Mouse (Mus musculus) fat pad, adult 2 months (tissue): ENCODE data around the gene Ubc.

Source experiments
- DNase-seq: peaks from one replicate; pipeline ENCODE4 v3.0.0-alpha.2; 2011; ENCODE audit warnings: low read depth, low spot score; ENCODE audit errors: extremely low read depth

The Ubc gene

DNA sequence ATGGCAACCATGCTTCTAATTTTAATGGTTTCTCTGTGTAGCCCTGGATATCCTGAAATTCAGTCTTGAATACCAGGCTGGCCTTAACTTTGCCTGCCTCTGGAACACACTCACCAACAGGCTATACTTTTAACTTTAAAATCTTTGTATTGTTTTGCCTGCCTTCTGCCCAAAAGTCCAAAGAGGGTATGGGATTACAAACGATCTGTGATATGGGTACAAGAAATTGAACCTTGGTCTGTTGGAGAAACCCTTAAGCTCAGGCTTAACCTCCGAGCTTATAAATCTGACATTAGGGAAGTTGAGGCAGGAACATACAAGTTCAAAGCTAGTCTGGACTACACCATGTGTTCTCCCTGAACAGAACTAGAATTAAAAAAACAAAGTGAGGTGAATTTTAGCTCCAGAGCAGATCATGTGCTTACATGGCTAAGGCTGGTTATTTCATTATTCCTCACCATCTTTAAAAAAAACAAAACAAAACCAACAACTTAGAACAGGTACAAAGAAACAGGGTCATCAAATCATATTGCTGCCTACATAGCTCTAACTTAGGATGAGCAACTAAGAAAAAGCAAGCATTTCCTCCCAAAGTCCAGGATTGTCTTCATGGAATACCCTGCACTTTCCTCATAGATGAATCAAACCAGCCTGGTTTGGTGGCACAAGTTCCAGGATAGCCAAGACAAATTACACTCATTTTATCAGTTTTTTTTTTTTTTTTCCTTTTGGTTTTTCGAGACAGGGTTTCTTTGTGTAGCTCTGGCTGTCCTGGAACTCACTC, 6.2 kb downstream of the Ubc start:
- no peak for DNase-seq

DNA sequence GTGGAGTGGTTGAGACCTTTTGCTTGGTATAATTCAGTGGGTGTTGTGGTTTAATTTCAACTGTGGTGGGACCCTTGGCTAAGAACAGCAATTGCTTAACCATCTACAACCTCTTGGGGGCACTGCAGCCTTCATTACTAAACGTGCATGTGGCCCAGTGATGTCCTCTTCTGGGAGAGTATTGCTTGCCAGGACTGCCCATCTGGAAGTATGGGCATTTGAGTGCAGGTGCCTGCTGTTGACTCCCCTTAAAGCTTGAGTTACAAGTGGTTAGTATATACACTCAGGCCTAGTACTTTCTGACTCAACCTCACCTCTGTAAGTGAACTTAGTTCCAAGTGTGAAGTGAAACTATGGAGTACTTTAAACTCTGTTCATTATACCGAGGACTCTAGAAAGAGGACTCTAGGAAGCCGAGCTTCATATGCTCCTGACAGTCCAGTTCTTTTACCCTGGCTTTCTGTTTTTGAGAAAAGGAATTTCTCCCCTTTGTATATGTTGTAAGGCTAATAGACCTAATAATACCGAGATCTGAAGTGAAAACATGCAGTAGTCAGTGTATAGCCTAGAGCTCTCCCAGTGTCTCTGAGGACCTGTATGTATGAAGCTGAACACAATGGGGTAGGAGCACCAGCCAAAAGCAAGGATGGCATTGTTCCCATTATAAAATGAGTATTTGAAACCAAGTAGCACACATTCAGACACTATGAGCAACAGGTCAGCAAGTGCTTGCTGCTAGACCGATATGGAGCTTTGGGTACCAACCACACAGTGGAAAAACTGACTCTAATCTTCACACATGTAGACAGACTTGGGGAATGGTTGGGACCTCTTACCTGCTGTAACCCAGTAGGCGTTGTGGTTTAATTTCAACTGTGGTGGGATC, 7.1 kb downstream of the Ubc start:
- no peak for DNase-seq

DNA sequence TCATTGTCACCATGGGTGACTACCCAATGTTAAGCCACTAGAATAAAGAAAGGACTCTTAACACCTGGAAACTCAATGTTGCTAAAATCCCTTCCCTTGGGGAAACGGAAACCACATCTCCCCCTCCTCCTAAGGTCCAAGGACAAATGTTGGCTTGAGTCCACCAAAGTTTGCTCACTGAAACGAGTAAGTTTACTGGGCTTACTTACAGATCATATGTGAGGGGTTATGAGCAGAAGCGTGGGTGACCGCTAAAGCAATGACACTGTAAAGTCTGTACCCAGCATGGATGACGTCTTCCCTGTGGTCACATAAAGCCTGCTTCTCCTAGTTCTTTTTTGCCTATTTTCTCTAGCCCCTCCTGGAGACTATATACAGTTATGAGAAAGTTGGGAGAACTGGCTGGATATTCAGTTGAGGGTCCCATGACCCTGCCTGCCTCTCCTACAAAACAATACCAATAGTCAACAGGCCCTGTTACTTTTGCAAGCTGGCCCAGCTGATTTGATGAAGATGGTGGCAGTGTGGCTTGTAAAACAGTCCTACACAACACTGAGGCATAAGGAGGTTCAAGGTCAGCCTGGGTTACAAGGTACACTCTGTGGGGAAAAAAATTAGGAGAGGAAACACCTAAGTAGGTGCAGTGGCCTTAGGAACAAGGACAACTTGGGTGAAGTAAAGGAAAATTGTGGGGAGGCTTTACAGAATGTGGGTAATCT, 7.9 kb downstream of the Ubc start:
- DNase-seq: no peak

DNA sequence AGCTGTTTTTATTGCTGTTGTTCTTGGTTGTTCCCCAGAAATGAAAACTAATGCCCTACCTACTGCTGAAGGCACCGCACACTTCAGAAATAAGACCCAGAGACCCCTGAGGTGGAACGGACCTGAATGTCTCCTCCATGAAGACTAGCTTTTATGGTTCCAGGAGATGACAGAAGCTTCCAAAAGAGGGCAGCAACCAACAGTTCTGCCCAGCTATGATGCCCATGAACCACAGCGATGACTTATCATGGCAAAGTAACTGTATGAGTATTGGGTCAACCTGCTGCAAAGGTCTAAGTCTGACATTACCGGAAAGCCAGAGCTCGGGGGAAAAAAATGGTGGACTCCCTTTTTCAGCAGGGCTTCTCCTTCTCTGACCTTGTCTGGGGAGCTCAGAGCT, 11.1 kb downstream of the Ubc start:
- no peak for DNase-seq

DNA sequence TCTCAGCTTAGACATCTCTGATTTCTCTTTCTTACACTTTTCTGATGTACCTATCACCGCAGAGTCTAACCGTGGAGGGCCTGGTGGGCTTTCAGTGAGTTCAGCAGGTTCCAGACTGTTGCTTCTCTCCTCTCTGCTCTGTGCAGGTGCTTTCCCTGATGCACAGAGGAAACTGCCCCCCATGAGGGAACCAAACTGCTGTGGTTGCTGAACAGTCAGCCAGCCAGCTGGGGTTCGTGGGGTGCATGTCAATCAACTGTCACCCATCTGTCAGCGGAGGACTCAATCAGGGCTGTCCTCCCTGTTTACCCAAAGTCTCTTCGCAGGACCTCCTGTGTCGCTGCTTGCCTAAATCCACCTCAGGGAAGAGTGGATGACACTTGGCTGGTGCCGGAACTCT, 12.8 kb downstream of the Ubc start:
- DNase-seq: no peak

DNA sequence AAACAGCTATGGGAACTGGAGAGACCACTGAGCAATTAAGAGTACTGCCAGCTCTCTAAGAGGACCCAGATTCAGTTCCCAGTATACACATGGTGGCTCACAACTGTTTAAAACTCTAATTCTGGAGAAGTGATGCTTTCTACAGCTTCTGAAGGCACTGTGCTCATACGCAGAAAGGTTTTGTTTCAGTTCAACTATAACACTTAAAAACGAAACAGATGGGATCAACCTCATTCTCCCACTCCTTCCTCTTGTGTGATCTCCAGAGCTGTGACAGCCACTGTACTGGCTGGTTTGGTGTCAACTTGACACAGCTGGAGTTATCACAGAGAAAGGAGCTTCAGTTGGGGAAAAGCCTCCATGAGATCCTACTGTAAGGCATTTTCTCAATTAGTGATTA, 14.1 kb downstream of the Ubc start:
- DNase-seq: no peak

DNA sequence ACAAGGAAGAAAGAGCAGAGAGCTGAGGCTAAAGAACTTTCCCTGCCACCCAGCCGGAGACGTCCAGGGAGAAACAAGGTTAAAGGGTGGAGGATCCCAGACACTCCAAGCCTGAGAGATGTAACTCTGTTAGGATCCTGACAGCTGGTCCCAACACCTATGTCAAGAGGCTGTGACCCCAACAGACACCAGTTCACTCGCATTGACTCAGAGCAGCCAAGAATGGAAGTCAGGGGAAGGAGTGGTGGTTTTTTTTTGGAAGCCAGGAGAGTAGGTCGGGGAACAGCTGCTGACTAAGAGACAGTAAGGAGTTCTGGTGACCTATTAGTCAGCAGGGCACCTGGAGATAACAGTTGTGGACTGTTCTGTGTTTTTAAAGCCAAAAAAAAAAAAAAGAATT, 18.0 kb downstream of the Ubc start:
- DNase-seq: no peak

DNA sequence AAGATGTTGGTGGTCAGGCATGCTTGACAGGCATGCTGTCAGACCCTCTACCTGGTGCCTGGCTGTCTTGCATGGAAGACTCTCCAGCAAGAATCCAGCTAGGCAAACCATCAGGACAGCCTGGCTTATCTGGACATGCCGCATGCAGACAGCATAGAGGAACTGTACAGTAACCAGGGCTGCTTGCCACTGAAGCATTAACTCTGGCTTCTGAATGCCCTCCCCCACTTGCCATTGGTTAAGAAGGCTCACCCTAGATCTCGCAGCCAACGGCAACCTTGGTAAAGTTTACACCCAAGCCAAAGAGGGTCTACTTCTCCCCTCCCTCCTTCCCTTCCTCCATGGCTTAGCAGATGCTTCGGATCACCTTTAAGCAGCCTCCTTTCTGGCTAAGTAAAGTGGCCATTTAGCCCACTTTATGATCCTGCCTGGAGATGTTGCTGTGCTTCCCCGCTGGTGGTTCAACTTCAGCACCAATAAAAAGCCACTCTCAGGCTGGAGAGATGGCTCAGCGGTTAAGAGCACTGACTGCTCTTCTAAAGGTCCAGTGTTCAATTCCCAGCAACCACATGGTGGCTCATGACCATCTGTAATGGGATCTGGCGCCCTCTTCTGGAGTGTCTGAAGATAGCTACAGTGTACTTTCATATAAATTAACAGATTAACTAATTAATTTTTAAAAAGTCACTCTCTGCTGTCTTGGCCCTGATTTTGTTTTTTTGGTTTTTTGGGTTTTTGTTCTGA, 18.9 kb downstream of the Ubc start:
- DNase-seq: no peak

DNA sequence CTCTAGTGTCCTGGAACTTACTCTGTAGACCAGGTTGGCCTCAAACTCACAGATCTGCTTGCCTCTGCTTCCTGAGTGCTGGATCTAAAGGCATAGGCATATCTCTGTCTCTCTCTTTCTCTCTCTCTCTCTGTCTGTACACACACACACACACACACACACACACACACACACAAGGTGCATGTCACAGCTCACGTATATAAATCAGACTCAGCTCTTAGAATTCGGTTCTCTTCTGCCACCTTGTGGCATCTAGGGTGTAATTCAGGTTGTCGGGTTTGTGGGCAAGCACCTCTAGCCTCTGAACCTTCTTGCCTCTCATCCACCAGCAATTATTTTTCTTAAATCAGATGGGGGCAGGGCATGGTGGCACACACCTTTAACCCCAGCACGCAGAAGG, 21.4 kb downstream of the Ubc start:
- no peak for DNase-seq

DNA sequence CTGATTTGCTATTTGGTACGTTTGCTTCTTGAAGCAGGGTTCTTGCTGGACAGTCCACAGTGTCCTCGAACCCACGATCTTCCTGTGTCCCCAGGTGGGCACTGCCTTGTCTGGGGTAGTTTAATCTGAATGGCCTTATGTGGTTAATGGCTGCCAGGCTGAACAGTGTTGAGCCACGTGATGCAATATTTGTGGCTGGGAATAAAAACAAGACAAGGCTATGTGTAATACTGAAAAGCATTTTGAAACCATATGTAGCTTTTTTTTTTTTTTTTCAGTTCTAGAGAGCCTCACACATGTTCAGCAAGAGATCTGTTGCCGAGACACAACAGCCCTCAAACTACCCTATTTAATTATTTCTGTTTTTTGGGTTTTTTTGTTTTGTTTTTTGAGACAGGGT, 21.8 kb downstream of the Ubc start:
- DNase-seq: no peak

DNA sequence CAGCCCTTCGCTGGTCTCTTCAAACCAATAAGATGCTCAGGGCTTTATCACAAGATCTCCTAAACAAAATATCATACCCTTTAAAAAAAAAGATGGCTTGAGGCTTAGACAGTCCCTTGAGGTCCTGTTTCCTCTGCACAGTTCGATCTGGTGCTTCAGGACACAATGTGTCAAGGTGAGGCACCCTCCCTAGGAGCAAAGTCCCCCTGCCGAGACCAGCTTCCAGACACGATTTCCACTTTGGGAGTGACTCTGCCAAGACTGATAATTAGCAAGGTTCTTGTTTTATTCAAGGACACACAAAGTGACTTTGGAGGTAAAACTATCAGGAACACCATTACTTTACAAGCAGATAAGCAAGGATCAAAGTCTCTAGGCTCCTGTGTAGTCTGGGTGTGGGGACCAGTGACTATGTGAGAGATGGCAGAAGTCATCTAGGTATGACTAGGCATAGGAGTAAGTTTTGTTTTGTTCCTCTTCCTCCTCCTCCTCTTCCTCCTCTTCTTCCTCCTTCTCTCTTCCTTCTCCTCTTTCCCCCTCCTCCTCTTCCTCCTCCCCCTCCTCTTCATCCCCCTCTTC, 25.1 kb downstream of the Ubc start:
- no peak for DNase-seq

DNA sequence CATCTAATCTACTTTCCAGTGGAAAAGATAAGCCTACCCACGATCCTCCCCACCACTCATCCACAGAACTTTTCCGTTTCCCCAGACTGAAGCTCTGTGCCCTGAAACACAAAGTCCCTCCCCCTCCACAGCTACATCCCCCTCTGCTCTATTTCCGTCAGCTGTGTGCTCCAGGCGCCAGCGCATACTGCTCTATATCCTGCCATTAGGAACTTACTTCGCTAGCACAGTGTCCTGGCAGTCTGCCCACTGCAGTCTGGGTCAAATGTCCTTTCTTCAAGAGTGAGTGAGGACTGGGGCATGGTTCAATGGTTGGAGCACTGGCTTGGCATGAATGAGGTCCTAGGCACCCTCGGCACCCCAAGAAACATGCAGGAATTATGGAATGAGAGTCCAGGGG, 26.1 kb downstream of the Ubc start:
- no peak for DNase-seq

DNA sequence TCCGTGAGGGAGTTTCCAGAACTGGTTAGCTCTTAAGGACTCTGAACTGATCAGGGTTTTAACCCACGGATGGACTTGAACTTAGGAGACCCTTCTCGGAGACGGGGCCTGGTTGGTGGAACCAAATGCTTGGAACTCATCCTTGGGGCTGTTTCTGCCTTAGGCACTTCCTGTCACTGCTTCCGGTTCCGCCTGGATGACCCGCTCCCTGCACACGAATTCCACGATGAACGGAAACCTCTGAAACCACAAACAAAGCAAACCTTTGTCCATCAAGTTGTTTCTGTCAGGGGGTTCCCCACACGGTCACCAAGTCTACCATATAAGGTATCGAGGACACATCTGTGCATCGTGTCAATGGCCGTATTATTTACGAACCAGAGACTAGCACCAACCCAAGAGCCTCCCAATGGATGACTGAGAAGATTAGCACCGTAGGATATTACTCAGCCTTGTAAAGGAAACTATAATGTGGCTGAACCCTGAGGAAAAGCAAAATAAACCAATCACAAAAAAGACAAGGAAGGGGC, 29.0 kb downstream of the Ubc start:
- no peak for DNase-seq

DNA sequence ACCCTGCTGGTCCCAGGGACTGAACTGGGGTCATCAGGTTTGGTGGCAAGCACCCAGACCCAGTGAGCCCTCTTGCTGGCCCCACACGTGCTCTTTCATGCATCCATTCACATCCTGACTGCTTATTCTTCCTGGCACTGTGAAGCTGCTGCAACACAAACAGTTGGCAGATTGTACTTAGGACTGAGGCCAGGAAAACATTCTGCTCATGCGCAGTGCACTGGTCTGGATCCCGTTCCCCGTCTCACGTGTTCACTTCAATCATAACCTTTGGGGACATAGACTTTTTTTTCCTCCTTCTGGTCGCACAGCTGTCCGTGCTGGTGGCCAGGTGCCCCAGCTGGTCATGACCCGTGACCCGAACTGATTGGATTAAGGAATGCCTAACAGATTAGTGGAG, 29.4 kb downstream of the Ubc start:
- no peak for DNase-seq

DNA sequence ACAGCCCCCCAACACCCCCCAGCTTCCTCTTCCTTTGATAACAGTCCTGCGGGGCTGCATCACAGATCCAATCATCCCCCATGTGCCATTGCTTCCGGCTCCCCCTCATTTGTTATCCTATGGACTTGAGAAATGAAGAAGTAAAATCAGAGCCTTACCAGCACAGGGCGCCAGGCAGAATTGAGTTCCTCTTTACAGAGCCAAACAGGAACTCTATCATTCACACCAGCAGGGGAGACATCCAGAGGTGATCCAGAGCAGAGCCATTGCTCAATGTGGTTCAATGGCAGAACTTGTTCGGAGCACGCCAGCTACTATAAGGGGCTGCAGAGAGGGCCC, 31.8 kb downstream of the Ubc start:
- DNase-seq: no peak

DNA sequence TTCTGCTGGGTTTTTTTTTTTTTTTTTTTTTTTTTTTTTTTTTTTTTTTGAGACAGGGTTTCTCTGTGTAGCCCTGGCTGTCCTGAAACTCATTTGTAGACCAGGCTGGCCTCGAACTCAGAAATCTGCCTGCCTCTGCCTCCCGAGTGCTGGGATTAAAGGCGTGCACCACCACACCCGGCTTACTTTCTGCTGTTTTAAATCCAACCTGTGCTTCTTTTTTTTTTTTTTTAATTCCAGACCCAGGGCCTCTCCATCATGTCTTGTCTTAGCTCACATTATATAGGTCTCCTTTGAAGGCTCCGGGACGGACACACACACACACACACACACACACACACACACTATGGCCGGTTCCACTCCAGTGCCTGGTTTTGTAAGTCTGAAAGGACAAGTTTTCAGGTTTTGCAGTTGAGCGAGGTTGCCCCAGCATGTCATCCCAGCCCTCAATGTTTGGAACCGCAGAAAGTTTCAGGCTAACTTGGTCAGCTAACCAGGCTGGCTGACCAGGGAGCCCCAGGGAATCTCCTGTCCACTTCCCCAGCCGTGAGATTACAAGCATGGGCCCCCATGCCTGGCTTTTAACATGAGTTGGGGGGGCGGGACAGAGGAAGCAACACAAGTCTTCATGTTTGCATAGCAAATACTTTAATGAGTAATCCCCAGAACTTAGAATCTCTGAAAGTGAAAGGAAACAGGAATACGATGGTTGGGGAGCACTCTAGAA, 32.3 kb downstream of the Ubc start:
- DNase-seq: no peak

DNA sequence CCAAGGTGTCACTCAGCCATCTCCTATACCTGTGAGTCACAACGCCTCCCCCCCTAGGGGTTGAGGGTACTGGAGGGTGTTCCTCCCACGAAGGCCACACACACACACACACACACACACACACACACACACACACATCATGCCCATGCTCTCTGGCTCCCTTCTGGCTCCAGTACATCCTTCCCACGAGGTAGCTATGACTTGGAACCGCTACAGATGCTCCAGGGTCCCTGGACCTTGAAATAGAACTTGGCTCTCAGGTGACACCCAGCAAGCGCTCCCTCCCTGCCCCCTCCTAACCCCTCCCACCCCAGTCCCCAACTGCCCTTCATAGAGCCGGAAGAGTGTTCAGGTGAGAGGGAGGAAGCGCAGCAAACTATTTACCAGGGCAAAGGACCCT, 34.4 kb downstream of the Ubc start:
- no peak for DNase-seq

DNA sequence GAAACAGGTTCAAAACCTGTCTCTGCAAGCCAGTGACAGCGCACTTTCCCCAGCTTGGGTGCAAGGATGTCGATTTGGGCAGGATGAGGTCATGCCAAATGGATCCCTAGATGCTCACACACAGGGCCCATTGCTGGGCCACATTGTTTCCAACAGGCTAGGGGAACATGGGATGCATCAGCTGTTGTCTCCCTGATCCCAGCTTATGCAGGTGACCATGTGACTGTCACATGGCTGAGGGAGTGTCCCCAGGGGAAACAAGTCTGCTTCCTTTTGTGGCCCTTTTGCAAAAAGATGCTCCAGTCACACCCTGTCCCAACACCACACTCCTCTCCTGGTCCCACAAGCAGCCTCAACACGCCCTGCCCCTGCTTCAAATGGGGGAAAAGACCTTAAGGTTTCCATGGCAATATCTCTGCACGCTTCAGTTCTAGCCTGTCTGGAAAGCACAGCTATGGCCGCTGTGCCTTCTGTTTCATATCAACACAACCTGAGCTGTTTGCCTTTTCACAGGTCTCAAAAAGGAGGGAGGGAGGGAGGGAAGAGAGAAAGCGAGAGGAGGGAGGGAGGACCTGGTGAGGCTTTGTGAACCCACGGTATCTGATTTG, 35.0 kb downstream of the Ubc start:
- DNase-seq: no peak

DNA sequence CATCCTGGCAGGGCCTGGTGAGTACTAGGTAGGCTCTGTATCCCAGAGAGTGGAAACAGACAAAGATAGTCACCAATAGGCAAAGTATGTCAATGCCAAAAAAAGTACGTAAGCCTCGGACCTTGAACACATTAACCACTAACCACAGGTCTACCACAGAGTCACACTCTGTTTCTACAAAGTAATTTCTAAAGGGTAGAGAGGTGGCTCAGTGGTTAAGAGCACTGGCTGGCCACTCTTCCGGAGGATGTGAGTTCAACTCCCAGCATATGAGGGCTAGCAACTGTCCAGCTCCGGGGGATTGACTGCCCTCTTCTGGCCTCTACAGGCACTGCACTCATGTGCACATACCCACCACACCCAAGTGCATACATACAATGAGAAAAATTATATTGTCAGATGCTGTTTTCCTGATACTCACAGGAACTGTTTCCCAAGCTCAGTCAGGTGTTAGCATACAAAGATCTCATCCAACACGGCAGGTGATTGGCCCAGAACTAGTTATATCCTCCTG, 37.2 kb downstream of the Ubc start:
- DNase-seq: no peak
